Mouse (Mus musculus) brain, embryonic 18.5 days (tissue): ENCODE measurements at regions not wholly inside any gene's neighbourhood (a gene's known extent, or its start where the extent isn't known, plus 50 kb on each side); places are given as distances from the start of the nearest gene placed in this dataset.

Experiments used
- DNase-seq: peaks from one replicate; pipeline ENCODE4 v3.0.0-alpha.2; 2012; ENCODE audit warnings: low read depth, low spot score

GRCm38 (mm10) chr11:64655162-64655561 lies 218.7 kb upstream of the F930015N05Rik start:
- DNase-seq = no peak

- DNase-seq = no peak
These were observed 226.7 kb upstream of the F930015N05Rik start for GRCm38 (mm10) chr11:64663166-64663565.

- no peak for DNase-seq
These were observed 230.6 kb upstream of the F930015N05Rik start for GRCm38 (mm10) chr11:64667010-64667409.

- no peak for DNase-seq
These were observed 231.1 kb upstream of the F930015N05Rik start for GRCm38 (mm10) chr11:64667521-64667920.

GRCm38 (mm10) chr11:64671898-64672297 lies 235.4 kb upstream of the F930015N05Rik start:
- DNase-seq = no peak

- DNase-seq = no peak
These were observed 237.1 kb upstream of the F930015N05Rik start for GRCm38 (mm10) chr11:64673546-64673945.

- no peak for DNase-seq
These were observed 267.3 kb upstream of the F930015N05Rik start for GRCm38 (mm10) chr11:64703776-64704175.

GRCm38 (mm10) chr11:64711801-64712200 lies 267.0 kb upstream of the Elac2 start:
- no peak for DNase-seq

- DNase-seq = peak; percentile 32
These were observed 263.7 kb upstream of the Elac2 start for GRCm38 (mm10) chr11:64715182-64715581.

GRCm38 (mm10) chr11:64718316-64719085 lies 260.3 kb upstream of the Elac2 start:
- DNase-seq = peak; percentile 26

GRCm38 (mm10) chr11:64726249-64726648 lies 252.6 kb upstream of the Elac2 start:
- no peak for DNase-seq

- DNase-seq = no peak
These were observed 250.9 kb upstream of the Elac2 start for GRCm38 (mm10) chr11:64727841-64728421.

GRCm38 (mm10) chr11:64738948-64739347 lies 239.9 kb upstream of the Elac2 start:
- DNase-seq = no peak

GRCm38 (mm10) chr11:64743753-64744152 lies 235.1 kb upstream of the Elac2 start:
- DNase-seq = no peak

- DNase-seq = no peak
These were observed 232.7 kb upstream of the Elac2 start for GRCm38 (mm10) chr11:64746146-64746545.

- no peak for DNase-seq
These were observed 228.9 kb upstream of the Elac2 start for GRCm38 (mm10) chr11:64749976-64750375.

GRCm38 (mm10) chr11:64752299-64752698 lies 226.5 kb upstream of the Elac2 start:
- DNase-seq = no peak

- no peak for DNase-seq
These were observed 226.0 kb upstream of the Elac2 start for GRCm38 (mm10) chr11:64752816-64753215.

- DNase-seq = no peak
These were observed 224.8 kb upstream of the Elac2 start for GRCm38 (mm10) chr11:64754076-64754475.

- DNase-seq = no peak
These were observed 223.3 kb upstream of the Elac2 start for GRCm38 (mm10) chr11:64755563-64755962.

GRCm38 (mm10) chr11:64760626-64761025 lies 218.2 kb upstream of the Elac2 start:
- DNase-seq = no peak

GRCm38 (mm10) chr11:64762755-64763154 lies 216.1 kb upstream of the Elac2 start:
- DNase-seq = no peak

- DNase-seq = no peak
These were observed 214.8 kb upstream of the Elac2 start for GRCm38 (mm10) chr11:64764056-64764455.
